Mouse (Mus musculus) intestine, postnatal 0 days (tissue): ENCODE measurements around the gene Gm28308. TPM values are rescaled to one million over a fixed set of nuclear protein-coding genes. Genes with fewer than 3 reads are reported as not detected.
A peak's percentile ranks its signal among the peaks of the same experiment; 100 is the strongest.

Source experiments
- ATAC-seq: fragments of 200-750 bp; cut with Nextera tagmentation; 2 replicates; pipeline ENCODE4 v1.8.0; 2017; ENCODE audit warnings: mild to moderate bottlenecking, moderate TSS enrichment, moderate library complexity
- H3K27ac ChIP-seq: fragments of 300-500 bp; sonication (generic); 2 replicates; pipeline ENCODE4 v1.5.1; 2014; ENCODE audit warnings: mild to moderate bottlenecking, low read depth, low read length, moderate library complexity
- H3K27me3 ChIP-seq: fragments of 300-500 bp; sonication (generic); replicated peaks from 2 replicates; pipeline ENCODE4 v1.6.1; 2014; ENCODE audit warnings: low read length, mixed read lengths; ENCODE audit not compliant: control insufficient read depth, insufficient read depth
- H3K36me3 ChIP-seq: fragments of 300-500 bp; sonication (generic); 2 replicates; pipeline ENCODE4 v1.6.1; 2014; ENCODE audit warnings: mild to moderate bottlenecking, moderate library complexity; ENCODE audit not compliant: control insufficient read depth, insufficient read depth
- H3K4me1 ChIP-seq: fragments of 300-500 bp; sonication (generic); replicated peaks from 2 replicates; pipeline ENCODE4 v1.6.1; 2014; ENCODE audit warnings: antibody characterized with exemption, low read length, mixed read lengths; ENCODE audit not compliant: control insufficient read depth, insufficient read depth
- H3K4me2 ChIP-seq: fragments of 300-500 bp; sonication (generic); replicated peaks from 2 replicates; pipeline ENCODE4 v1.6.1; 2014; ENCODE audit warnings: low read depth, mild to moderate bottlenecking, moderate library complexity
- H3K4me3 ChIP-seq: fragments of 300-500 bp; sonication (generic); 2 replicates; pipeline ENCODE4 v1.5.1; 2014; ENCODE audit warnings: low read depth, low read length
- H3K9ac ChIP-seq: fragments of 300-500 bp; sonication (generic); 2 replicates; pipeline ENCODE4 v1.6.1; 2014; ENCODE audit warnings: mild to moderate bottlenecking, low read depth, low read length
- H3K9me3 ChIP-seq: fragments of 300-500 bp; sonication (generic); 2 replicates; pipeline ENCODE4 v1.6.1; 2016; ENCODE audit warnings: mixed run types; ENCODE audit not compliant: control insufficient read depth
- CTCF ChIP-seq: sonication (generic); IDR thresholded peaks from 2 replicates; pipeline ENCODE4 v1.5.1; 2016; ENCODE audit warnings: low read depth, mild to moderate bottlenecking, control low read depth, antibody characterized with exemption, moderate library complexity
- WGBS: fragments of 180-500 bp; shearing (Covaris S2); extraction: QIAGEN DNeasy Blood & Tissue Kit; methylation state at CpG from one replicate; pipeline ENCODE4 v1.1.7; 2014; 5-methylcytosine and 5-hydroxymethylcytosine counted together
- polyA plus RNA-seq: library from polyadenylated mRNA; unstranded; fragments of >200 nt; fragmentation: Nextera tagmentation; extraction: Ambion mirVana; gene quantifications from 2 replicates; pipeline ENCODE4 v1.2.1, GENCODE M21; 2015

The Gm28308 gene
- polyA plus RNA-seq, 1 experiment from 2014 or later = not detected

DNA sequence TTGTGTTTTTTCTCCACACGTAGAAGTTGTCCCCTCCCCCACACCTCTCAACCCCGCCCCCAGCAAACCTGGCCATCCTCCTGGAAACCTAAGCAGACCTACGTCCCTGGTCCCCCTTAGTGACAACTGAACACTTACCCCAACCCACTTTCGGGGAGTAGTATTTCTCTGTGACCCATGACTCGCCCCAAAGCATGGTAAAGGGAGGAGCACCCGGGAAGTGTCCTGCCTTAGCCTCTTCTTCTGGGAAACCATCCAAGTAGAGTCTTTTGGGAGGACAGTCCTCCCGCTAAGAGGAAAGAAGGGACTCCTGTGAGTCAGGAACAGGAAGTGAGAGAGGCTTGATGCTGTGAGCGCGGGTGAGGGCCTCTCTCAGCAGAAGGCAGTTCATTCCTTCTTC, 53.2 kb downstream of the Gm28308 start:
- no peaks in the 10 kb centered on the region for H3K9me3 ChIP-seq

DNA sequence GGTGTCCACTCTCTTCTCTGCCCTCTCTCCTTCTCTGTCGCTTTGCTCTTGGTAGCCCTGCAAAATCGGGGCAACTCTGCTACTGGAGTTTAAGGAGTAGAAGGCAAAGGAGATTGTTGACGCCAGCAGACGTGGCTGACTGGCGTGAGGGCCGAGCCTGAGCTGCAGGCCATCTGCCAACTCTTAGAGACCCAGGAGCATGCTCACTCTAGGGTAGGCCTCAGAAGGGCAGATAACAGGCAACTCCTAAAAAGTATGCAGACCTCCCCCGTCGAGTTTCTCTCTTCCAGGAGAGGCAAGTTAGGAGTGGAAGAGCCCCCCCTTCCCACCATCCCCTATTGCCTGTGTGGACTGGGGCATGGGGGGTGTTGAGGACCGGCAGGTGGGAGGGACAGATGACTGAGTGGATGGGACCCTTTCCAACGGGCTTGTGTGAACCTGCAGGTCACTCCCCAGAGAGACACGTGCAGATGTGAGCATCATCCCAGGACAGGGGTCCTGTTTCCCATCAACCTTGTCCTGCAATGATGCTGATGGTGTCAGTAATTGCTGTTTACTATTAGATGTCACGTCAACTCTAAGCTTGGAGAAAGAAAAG, 53.9 kb downstream of the Gm28308 start:
- Histone ChIP-seq H3K9ac (peak overlapping the region; percentile 70), H3K9me3 (no peaks in the 10 kb centered on the region), H3K4me3 (peak overlapping the region; percentile 74), H3K4me2 (peak overlapping the region; percentile 99), H3K27me3 (peaks cover 48% of the 10 kb centered on the region), H3K27ac (peak overlapping the region; percentile 70), H3K36me3 (no peaks in the 10 kb centered on the region), H3K4me1 (no peaks in the 10 kb centered on the region)
- peak; percentile 15; the same call in 1 of the 2 replicates for ATAC-seq
- WGBS = 29% methylated on average over 12 of the region's 12 CpGs
- no peak for TF ChIP-seq CTCF

More for the DNA sequence above, 53.2 kb downstream of the Gm28308 start:
- WGBS = 31% methylated on average over 8 of the region's 9 CpGs
- ATAC-seq = no peak
- TF ChIP-seq CTCF = no peak
- peak overlapping the region; percentile 39 for H3K4me3 ChIP-seq
- H3K36me3 ChIP-seq = no peaks in the 10 kb centered on the region
- H3K4me2 ChIP-seq = peak overlapping the region; percentile 99
- H3K9ac ChIP-seq = peak overlapping the region; percentile 34; the same call in 1 of the 2 replicates
- no peaks in the 10 kb centered on the region for H3K4me1 ChIP-seq
- H3K27me3 ChIP-seq = peaks cover 43% of the 10 kb centered on the region
- peak overlapping the region; percentile 72; the same call in 1 of the 2 replicates for H3K27ac ChIP-seq

DNA sequence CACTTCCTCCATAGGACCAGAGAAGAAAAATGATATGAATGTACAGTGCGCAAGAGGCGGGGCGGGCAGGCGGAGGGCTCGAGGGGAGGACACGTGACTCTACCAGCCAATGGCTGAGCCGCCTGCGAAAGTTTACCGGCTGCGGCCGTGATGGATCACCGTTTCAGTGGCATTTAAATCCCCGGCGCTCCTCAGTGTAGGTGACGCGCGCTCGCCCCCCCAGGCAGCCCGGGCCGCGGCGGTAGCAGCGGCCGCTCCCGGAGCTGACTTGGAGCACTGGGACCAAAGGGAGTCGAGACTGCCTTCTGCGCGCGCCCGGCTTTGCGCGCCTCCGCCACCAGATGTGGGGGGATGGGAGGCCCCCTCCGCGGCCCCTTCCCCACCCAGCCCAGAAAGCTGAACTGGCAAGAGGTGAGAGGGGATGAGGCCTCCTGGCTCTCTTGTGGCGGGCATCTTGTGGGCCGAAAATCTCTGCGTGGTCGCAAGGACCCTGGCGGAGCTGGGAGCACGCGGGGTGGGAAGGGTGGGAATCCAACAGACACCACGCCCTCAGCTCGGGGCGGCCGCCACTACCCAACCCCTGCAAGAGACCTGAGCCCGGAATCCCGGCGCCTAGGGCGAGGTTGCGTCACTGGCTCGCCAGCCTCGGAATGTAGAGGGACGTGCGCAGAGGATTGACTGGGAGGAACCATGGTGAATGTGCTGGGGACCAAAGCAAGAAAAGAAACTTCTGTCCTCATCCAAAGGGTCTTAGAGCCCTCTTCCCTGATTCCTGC, 54.7 kb downstream of the Gm28308 start, which contains the start of gene Hoxa1:
Gene Hoxa1 (minus strand): TSS at position 42 of the 776 bp plus-strand sequence.
- Histone ChIP-seq H3K4me3 (peak within 1 kb of the TSS; percentile 74), H3K27me3 (peaks cover 51% of the 10 kb centered on the region), H3K27ac (peak within 1 kb of the TSS; percentile 70), H3K36me3 (no peaks in the 10 kb centered on the region), H3K4me2 (peak within 1 kb of the TSS; percentile 99), H3K9me3 (no peaks in the 10 kb centered on the region), H3K9ac (peak within 1 kb of the TSS; percentile 70), H3K4me1 (no peaks in the 10 kb centered on the region)
- 1% methylated on average over 55 of the region's 55 CpGs for WGBS
- peak; percentile 75 for ATAC-seq
- TF ChIP-seq CTCF = no peak

DNA sequence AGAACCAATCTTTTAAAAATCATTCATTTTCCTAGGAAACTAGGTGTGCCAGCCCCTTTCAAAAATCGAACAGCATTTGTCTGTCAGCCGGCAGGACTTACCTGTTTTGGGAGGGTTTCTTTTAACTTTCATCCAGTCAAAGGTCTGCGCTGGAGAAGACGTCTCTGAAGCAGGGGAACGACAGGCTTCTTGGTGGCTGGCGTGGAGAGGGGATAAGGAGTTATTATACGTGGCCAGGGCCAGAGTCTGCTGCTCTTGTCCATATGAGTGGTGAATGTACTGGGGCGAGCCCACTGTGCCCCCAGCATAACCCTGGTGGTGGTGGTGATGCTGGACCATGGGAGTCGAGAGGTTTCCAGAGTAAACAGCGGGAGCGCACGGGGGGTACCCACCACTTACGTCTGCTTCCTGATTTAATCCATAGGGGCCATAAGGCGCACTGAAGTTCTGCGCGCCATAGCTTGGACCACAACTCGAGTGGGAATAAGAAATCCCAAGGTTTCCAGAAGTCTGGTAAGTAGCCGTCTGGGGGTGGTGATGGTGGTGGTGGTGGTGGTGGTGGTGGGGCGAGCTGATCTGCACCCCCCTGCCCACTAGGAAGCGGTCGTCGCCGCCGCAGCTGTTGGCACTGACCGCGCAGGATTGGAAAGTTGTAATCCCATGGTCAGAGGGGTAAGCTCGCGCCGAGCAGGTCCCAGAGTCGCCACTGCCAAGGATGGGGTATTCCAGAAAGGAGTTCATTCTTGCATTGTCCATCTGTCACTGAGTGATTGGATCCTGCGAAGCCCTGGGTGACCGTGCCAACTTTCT, 55.5 kb downstream of the Gm28308 start:
- Histone ChIP-seq H3K4me2 (peak overlapping the region; percentile 99), H3K36me3 (no peaks in the 10 kb centered on the region), H3K9ac (no peak overlapping the region), H3K4me3 (peak overlapping the region; percentile 74), H3K27me3 (peaks cover 52% of the 10 kb centered on the region), H3K4me1 (no peaks in the 10 kb centered on the region), H3K27ac (no peak overlapping the region), H3K9me3 (no peaks in the 10 kb centered on the region)
- 4% methylated on average over 32 of the region's 32 CpGs for WGBS
- peak; percentile 26; the same call in 1 of the 2 replicates for ATAC-seq
- TF ChIP-seq CTCF = no peak

DNA sequence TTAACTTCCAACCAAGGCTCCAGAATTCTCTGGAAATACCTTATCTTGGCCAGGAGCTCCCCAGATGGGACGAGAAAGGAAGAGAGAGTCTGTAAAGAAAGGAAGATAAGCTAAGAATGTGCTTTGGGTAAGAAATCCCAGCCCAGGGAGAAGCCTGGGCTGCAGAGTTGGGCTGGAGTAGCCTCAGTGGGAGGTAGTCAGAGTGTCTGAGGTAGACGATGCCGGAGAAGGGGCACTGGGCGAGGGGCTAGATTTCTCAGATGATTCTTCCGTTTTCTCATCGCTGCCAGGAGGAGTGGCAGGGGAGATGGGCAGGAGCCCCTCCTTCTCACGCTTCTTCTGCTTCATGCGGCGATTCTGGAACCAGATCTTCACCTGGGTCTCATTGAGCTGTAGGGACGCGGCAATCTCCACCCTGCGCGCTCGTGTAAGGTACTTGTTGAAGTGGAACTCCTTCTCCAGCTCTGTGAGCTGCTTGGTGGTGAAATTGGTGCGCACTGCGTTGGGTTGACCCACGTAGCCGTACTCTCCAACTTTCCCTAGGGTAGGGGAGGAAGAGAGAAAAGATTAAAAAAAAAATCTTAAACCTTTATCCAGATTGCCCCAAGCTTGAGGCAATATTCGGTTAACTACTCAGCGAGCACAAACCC, 56.5 kb downstream of the Gm28308 start:
- no peak for TF ChIP-seq CTCF
- no peak overlapping the region for H3K4me3 ChIP-seq
- WGBS = 43% methylated on average over 20 of the region's 20 CpGs
- peaks cover 58% of the 10 kb centered on the region for H3K27me3 ChIP-seq
- H3K9me3 ChIP-seq = no peaks in the 10 kb centered on the region
- no peak for ATAC-seq
- H3K4me1 ChIP-seq = no peaks in the 10 kb centered on the region
- no peak overlapping the region for H3K9ac ChIP-seq
- no peaks in the 10 kb centered on the region for H3K36me3 ChIP-seq
- no peak overlapping the region for H3K4me2 ChIP-seq
- no peak overlapping the region for H3K27ac ChIP-seq
